In the genomic region with DNA sequence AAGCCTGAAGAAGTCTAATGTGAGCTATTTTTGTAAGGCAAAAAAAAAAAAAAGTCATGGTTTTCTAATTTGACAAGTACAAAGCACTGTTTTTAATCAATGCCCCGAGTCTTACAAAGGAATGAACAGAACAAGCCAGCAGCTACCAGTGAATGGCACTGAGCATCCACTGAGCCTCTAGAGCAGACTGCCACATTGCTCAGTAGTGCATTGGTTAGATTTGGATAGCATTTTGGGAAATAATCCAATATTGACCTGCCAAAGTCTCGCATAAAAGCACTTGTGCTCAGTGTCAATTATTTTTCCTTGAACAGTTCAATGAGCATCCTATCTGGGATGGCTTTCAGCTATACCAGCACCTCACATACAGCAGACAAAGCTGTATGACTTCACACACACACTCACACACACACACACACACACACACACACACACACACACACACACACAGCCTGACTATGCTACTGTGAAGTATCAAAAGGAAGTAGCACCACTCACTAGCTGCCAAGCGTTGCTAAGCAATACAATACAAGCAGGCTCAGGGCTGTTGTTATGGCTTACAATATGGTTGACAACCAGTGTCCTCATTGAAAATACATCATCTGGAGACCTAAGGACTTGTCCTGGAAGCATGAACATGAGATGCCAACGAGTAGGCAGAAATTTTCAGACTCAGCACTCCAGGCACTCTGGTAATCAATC, we compare ENCODE assay signal across 16 mouse cellular contexts.
A peak's percentile ranks its signal among the peaks of the same experiment; 100 is the strongest.
DNase-seq lines count a peak whose midpoint lies in the region; ATAC-seq and TF ChIP-seq lines count a peak whose summit lies in the region.
"Had no signal": no experiment of that assay in that cellular context is flagged by ENCODE, and none has a peak within 500 bp of the region (broad histone marks: within the 10 kb centered on the region; RNA-seq: fewer than 3 reads in every experiment).

No protein-coding gene starts in this region.

- peaks cover 5% of the 10 kb centered on the region; the same call in 1 of the 2 replicates for H3K4me1 ChIP-seq in forebrain, embryonic 12.5 days
- 0 out of 2 replicates have a peak, but pooled peaks cover 2% of the 10 kb centered on the region for H3K4me1 ChIP-seq in hindbrain, embryonic 15.5 days (replicated peaks)
- H3K4me1 ChIP-seq: embryonic facial prominence, embryonic 10.5 days; limb, embryonic 10.5 days; liver, embryonic 13.5 days; stomach, embryonic 15.5 days had no signal

- H3K27ac ChIP-seq in forebrain, embryonic 12.5 days, result no peak overlapping the region
- no peak overlapping the region for H3K27ac ChIP-seq in hindbrain, embryonic 15.5 days (replicated peaks)
- H3K27ac ChIP-seq: embryonic facial prominence, embryonic 10.5 days; limb, embryonic 10.5 days; liver, embryonic 13.5 days; stomach, embryonic 15.5 days had no signal

- H3K9me3 ChIP-seq in forebrain, embryonic 12.5 days, result no peaks in the 10 kb centered on the region
- H3K9me3 ChIP-seq in hindbrain, embryonic 15.5 days, result no peaks in the 10 kb centered on the region
- H3K9me3 ChIP-seq: embryonic facial prominence, embryonic 10.5 days; limb, embryonic 10.5 days; liver, embryonic 13.5 days; stomach, embryonic 15.5 days had no signal

- TF ChIP-seq POLR2A in brain, embryonic 14.5 days (IDR thresholded peaks at IDR 0.05; ENCODE audit: borderline replicate concordance, extremely low read depth, insufficient read depth, insufficient read length, poor library complexity, severe bottlenecking), result no peak

- H3K4me3 ChIP-seq in forebrain, embryonic 12.5 days (replicated peaks), result no peak overlapping the region
- H3K4me3 ChIP-seq in hindbrain, embryonic 15.5 days, result no peak overlapping the region
- H3K4me3 ChIP-seq: embryonic facial prominence, embryonic 10.5 days; erythroblast, embryonic 14.5 days; limb, embryonic 10.5 days; liver, embryonic 13.5 days; stomach, embryonic 15.5 days had no signal

- ATAC-seq in forebrain, embryonic 12.5 days (ENCODE audit: low FRiP score), result peak; percentile 46; the same call in 1 of the 2 replicates
- peak; percentile 89 for ATAC-seq in hindbrain, embryonic 15.5 days (ENCODE audit: low FRiP score, low read depth)

- no peak overlapping the region for H3K9ac ChIP-seq in forebrain, embryonic 12.5 days
- H3K9ac ChIP-seq in hindbrain, embryonic 15.5 days, result no peak overlapping the region
- H3K9ac ChIP-seq: liver, embryonic 13.5 days; stomach, embryonic 15.5 days had no signal

- 54% methylated on average over 4 of the region's 4 CpGs for WGBS in forebrain, embryonic 12.5 days
- 27% methylated on average over 4 of the region's 4 CpGs for WGBS in hindbrain, embryonic 15.5 days

- H3K36me3 ChIP-seq in forebrain, embryonic 12.5 days (replicated peaks), result no peaks in the 10 kb centered on the region
- no peaks in the 10 kb centered on the region for H3K36me3 ChIP-seq in hindbrain, embryonic 15.5 days
- H3K36me3 ChIP-seq: embryonic facial prominence, embryonic 10.5 days; limb, embryonic 10.5 days; liver, embryonic 13.5 days; stomach, embryonic 15.5 days had no signal

- TF ChIP-seq CTCF in brain, embryonic 14.5 days (IDR thresholded peaks at IDR 0.05; ENCODE audit: borderline replicate concordance, extremely low read depth, insufficient read depth, insufficient read length), result no peak

- H3K4me2 ChIP-seq in forebrain, embryonic 12.5 days, result no peak overlapping the region
- no peak overlapping the region for H3K4me2 ChIP-seq in hindbrain, embryonic 15.5 days
- H3K4me2 ChIP-seq: liver, embryonic 13.5 days; stomach, embryonic 15.5 days had no signal

- no peaks in the 10 kb centered on the region for H3K27me3 ChIP-seq in forebrain, embryonic 12.5 days
- H3K27me3 ChIP-seq in hindbrain, embryonic 15.5 days, result no peaks in the 10 kb centered on the region
- H3K27me3 ChIP-seq: liver, embryonic 13.5 days; stomach, embryonic 15.5 days had no signal

- peak; percentile 16 to 37 for DNase-seq in layer of hippocampus, postnatal 14 days (ENCODE audit: low spot score in 2 of 2)
- DNase-seq in layer of hippocampus, adult 9-10 months (ENCODE audit: low spot score), result no peak
- peak; percentile 84 for DNase-seq in brain, embryonic 14.5 days (ENCODE audit: low read depth)
- no peak for DNase-seq in spleen, postnatal 36 days (ENCODE audit: low spot score in 2 of 2)
- no peak for DNase-seq in embryo, embryonic 11 days
- no peak for DNase-seq in heart, postnatal 4 days
- DNase-seq: cerebellum, adult 8-10 months; heart, adult 18-20 months; kidney, postnatal 10 days; liver, embryonic 13.5 days had no signal

Comparison
In these comparisons a context has a peak if more than half of its experiments do, and no peak if none do; other contexts are left out.
1. DNase-seq: peak in layer of hippocampus, postnatal 14 days (2 of 2) and brain, embryonic 14.5 days (single experiment); none in layer of hippocampus, adult 9-10 months (single experiment), spleen, postnatal 36 days (0 of 2), embryo, embryonic 11 days (single experiment) and heart, postnatal 4 days (single experiment).